Mouse (Mus musculus) MEL (cell line): ENCODE measurements around the gene Slc29a1. TPM values are rescaled to one million over a fixed set of nuclear protein-coding genes. Genes with fewer than 3 reads are reported as not detected.

ENCODE experiments used
- DNase-seq: peaks from one replicate; pipeline ENCODE4 v3.0.0; 2011; ENCODE audit warnings: low read depth, low spot score
- H3K27ac ChIP-seq: 2 replicates; pipeline ENCODE4 v1.5.1; 2012; ENCODE audit warnings: low read depth, mild to moderate bottlenecking, control low read depth, low read length, moderate library complexity; ENCODE audit not compliant: control insufficient read depth
- H3K27me3 ChIP-seq, 2 experiments: fragments of 150-350 bp in 1 of 2; sonication (generic) in 1 of 2; 2 replicates each; pipeline ENCODE4 v1.6.1; 2012; ENCODE audit warnings: low read length in 2 of 2, mild to moderate bottlenecking in 2 of 2, improper control_type of control experiment in 1 of 2, moderate library complexity in 1 of 2; ENCODE audit not compliant: insufficient read depth in 2 of 2, control insufficient read depth in 1 of 2
- H3K36me3 ChIP-seq, 2 experiments: 2 replicates each; pipeline ENCODE4 v1.6.1; 2012 to 2014; ENCODE audit warnings: low read length in 2 of 2, improper control_type of control experiment in 1 of 2, inconsistent platforms in 1 of 2, mild to moderate bottlenecking in 1 of 2; ENCODE audit not compliant: insufficient read depth in 2 of 2, control insufficient read depth in 1 of 2
- H3K4me1 ChIP-seq, 2 experiments: fragments of 150-350 bp in 1 of 2; sonication (generic) in 1 of 2; 2 replicates each; pipeline ENCODE4 v1.6.1; 2012; ENCODE audit warnings: low read length in 2 of 2, improper control_type of control experiment in 1 of 2, mild to moderate bottlenecking in 1 of 2; ENCODE audit not compliant: insufficient read depth in 2 of 2, control insufficient read depth in 1 of 2
- H3K4me3 ChIP-seq, 2 experiments: fragments of 150-350 bp in 1 of 2; sonication (generic) in 1 of 2; 2 replicates each; pipeline ENCODE4 v1.5.1; 2012; ENCODE audit warnings: low read depth in 2 of 2, low read length in 2 of 2, mild to moderate bottlenecking in 2 of 2, moderate library complexity in 2 of 2, control low read depth in 1 of 2, improper control_type of control experiment in 1 of 2; ENCODE audit not compliant: control insufficient read depth in 1 of 2, insufficient read depth in 1 of 2
- H3K79me2 ChIP-seq: 2 replicates; pipeline ENCODE4 v1.6.1; 2012; ENCODE audit warnings: mild to moderate bottlenecking, low read length, moderate library complexity; ENCODE audit not compliant: control insufficient read depth, poor library complexity, insufficient read depth
- H3K9ac ChIP-seq: 2 replicates; pipeline ENCODE4 v1.6.1; 2012; ENCODE audit warnings: low read depth, mild to moderate bottlenecking, control low read depth, low read length, moderate library complexity; ENCODE audit not compliant: control insufficient read depth, poor library complexity, severe bottlenecking
- H3K9me3 ChIP-seq: fragments of 150-350 bp; sonication (generic); replicated peaks from 2 replicates; pipeline ENCODE4 v1.6.1; 2012; ENCODE audit warnings: mild to moderate bottlenecking, low read length, improper control_type of control experiment, moderate library complexity; ENCODE audit not compliant: insufficient read depth
- BHLHE40 ChIP-seq: IDR thresholded peaks from 2 replicates; pipeline ENCODE4 v1.6.1; 2012; ENCODE audit warnings: low read depth, mild to moderate bottlenecking, inconsistent platforms, low read length, improper control_type of control experiment, borderline replicate concordance
- ETS1 ChIP-seq: IDR thresholded peaks from 2 replicates; pipeline ENCODE4 v1.6.1; 2012; ENCODE audit warnings: low read depth, mild to moderate bottlenecking, inconsistent platforms, low read length, improper control_type of control experiment, moderate library complexity
- GABPA ChIP-seq: IDR thresholded peaks from 2 replicates; pipeline ENCODE4 v1.6.1; 2012; ENCODE audit warnings: low read depth, mild to moderate bottlenecking, inconsistent platforms, low read length, improper control_type of control experiment, moderate library complexity
- HCFC1 ChIP-seq: IDR thresholded peaks from 2 replicates; pipeline ENCODE4 v1.6.1; 2012; ENCODE audit warnings: low read depth, mild to moderate bottlenecking, inconsistent platforms, low read length, improper control_type of control experiment, moderate library complexity
- MAZ ChIP-seq: IDR thresholded peaks from 2 replicates; pipeline ENCODE4 v1.6.1; 2012; ENCODE audit warnings: low read depth, mild to moderate bottlenecking, inconsistent platforms, low read length, improper control_type of control experiment
- MEF2A ChIP-seq: IDR thresholded peaks from 2 replicates; pipeline ENCODE4 v1.6.1; 2014; ENCODE audit warnings: low read depth, mild to moderate bottlenecking, inconsistent platforms, low read length, improper control_type of control experiment; ENCODE audit not compliant: poor library complexity, insufficient replicate concordance, severe bottlenecking; ENCODE audit errors: extremely low read depth
- MXI1 ChIP-seq: IDR thresholded peaks from 2 replicates; pipeline ENCODE4 v1.6.1; 2011; ENCODE audit warnings: mild to moderate bottlenecking, low read depth, low read length, improper control_type of control experiment
- MYB ChIP-seq: IDR thresholded peaks from 2 replicates; pipeline ENCODE4 v1.6.1; 2011; ENCODE audit warnings: mild to moderate bottlenecking, low read depth, low read length, improper control_type of control experiment
- NELFE ChIP-seq: IDR thresholded peaks from 2 replicates; pipeline ENCODE4 v1.6.1; 2011; ENCODE audit warnings: low read depth, low read length, improper control_type of control experiment
- POLR2AphosphoS2 ChIP-seq: IDR thresholded peaks from 2 replicates; pipeline ENCODE4 v1.6.1; 2011; ENCODE audit warnings: low read length, improper control_type of control experiment
- POLR2AphosphoS5 ChIP-seq: IDR thresholded peaks from 2 replicates; pipeline ENCODE4 v1.6.1; 2012; ENCODE audit warnings: low read depth, borderline replicate concordance, mild to moderate bottlenecking, inconsistent platforms, low read length, moderate library complexity, mixed read lengths
- RAD21 ChIP-seq: IDR thresholded peaks from 2 replicates; pipeline ENCODE4 v1.6.1; 2011; ENCODE audit warnings: mild to moderate bottlenecking, low read depth, low read length, improper control_type of control experiment
- RCOR1 ChIP-seq: IDR thresholded peaks from 2 replicates; pipeline ENCODE4 v1.6.1; 2012; ENCODE audit warnings: low read depth, mild to moderate bottlenecking, inconsistent platforms, low read length, improper control_type of control experiment
- SIN3A ChIP-seq: IDR thresholded peaks from 2 replicates; pipeline ENCODE4 v1.6.1; 2012; ENCODE audit warnings: low read length, improper control_type of control experiment, inconsistent platforms
- TAL1 ChIP-seq: IDR thresholded peaks from 2 replicates; pipeline ENCODE4 v1.6.1; 2012; ENCODE audit warnings: mild to moderate bottlenecking, inconsistent platforms, low read length, moderate library complexity, mixed read lengths
- TCF12 ChIP-seq: IDR thresholded peaks from 2 replicates; pipeline ENCODE4 v1.6.1; 2014; ENCODE audit warnings: low read depth, mild to moderate bottlenecking, inconsistent platforms, low read length, improper control_type of control experiment, moderate library complexity
- ZC3H11A ChIP-seq: IDR thresholded peaks from 2 replicates; pipeline ENCODE4 v1.6.1; 2012; ENCODE audit warnings: low read depth, mild to moderate bottlenecking, inconsistent platforms, low read length, improper control_type of control experiment
- ZNF384 ChIP-seq: IDR thresholded peaks from 2 replicates; pipeline ENCODE4 v1.6.1; 2012; ENCODE audit warnings: low read depth, mild to moderate bottlenecking, inconsistent platforms, low read length, improper control_type of control experiment
- polyA plus RNA-seq, 2 experiments: library from polyadenylated mRNA; stranded (reverse) in 1 of 2; unstranded in 1 of 2; fragments of >175 nt in 1 of 2; fragments of >200 nt in 1 of 2; gene quantifications; 2 replicates each; pipeline versions ENCODE4 v1.2.1 to v1.2.4; 2012; ENCODE audit warnings: low replicate concordance in 2 of 2, low read depth in 1 of 2; ENCODE audit not compliant: insufficient read length in 2 of 2, insufficient read depth in 1 of 2, missing spikeins in 1 of 2
- total RNA-seq: library from RNA; depleted of rRNA; stranded (reverse); fragments of 300-350 nt; gene quantifications from 2 replicates; pipeline ENCODE4 v1.2.3, GENCODE M21; 2012

The Slc29a1 gene
- total and polyA plus RNA-seq, 3 experiments, result 238 to 341 TPM; not detected in 1

GRCm38 (mm10) chr17:45616046-45616650 is 16.7 kb upstream of the Slc29a1 start:
- H3K4me3 ChIP-seq, result no peak overlapping the region
- no peaks in the 10 kb centered on the region for H3K27me3 ChIP-seq
- no peak overlapping the region for H3K27ac ChIP-seq
- no peak overlapping the region for H3K9ac ChIP-seq
- H3K79me2 ChIP-seq, result no peaks in the 10 kb centered on the region
- peaks cover 10 to 18% of the 10 kb centered on the region in 2 experiments for H3K4me1 ChIP-seq
- no peak for TF ChIP-seq RAD21
- TF ChIP-seq MAZ, result no peak
- TF ChIP-seq TAL1, result no peak
- no peak for TF ChIP-seq ZC3H11A
- TF ChIP-seq GABPA, result no peak
- TF ChIP-seq MYB, result no peak
- TF ChIP-seq POLR2AphosphoS5, result no peak
- TF ChIP-seq, all 39 proteins: peak for 0
- Histone ChIP-seq H3K9me3 (no peaks in the 10 kb centered on the region), H3K36me3 (peaks cover 0 to 19% of the 10 kb centered on the region in 2 experiments; a peak in 2 of 4 replicates)
- DNase-seq, result no peak

- Histone ChIP-seq H3K36me3 (peaks cover 0 to 22% of the 10 kb centered on the region in 2 experiments; a peak in 2 of 4 replicates), H3K27ac (no peak overlapping the region), H3K9ac (no peak overlapping the region), H3K4me1 (peaks cover 12 to 21% of the 10 kb centered on the region in 2 experiments)
- DNase-seq, result peak; percentile 77
- TF ChIP-seq MXI1, result no peak
- TF ChIP-seq TAL1, result no peak
- TF ChIP-seq RCOR1, result no peak
- TF ChIP-seq NELFE, result no peak
- no peak for TF ChIP-seq MAZ
- TF ChIP-seq RAD21, result no peak
- 0 out of 2 replicates have a peak, but pooled peaks have one; percentile 4 for TF ChIP-seq TCF12
- no peak for TF ChIP-seq MEF2A
- peak; percentile 48; the same call in 1 of the 2 replicates for TF ChIP-seq ZNF384
- TF ChIP-seq BHLHE40, result no peak
- TF ChIP-seq ETS1, result no peak
- TF ChIP-seq SIN3A, result 0 out of 2 replicates have a peak, but pooled peaks have one; percentile 16
- no peak for TF ChIP-seq POLR2AphosphoS2
- TF ChIP-seq HCFC1, result 0 out of 2 replicates have a peak, but pooled peaks have one; percentile 18
- TF ChIP-seq, all 39 proteins: peak for 4
- Histone ChIP-seq H3K27me3 (no peaks in the 10 kb centered on the region), H3K79me2 (no peaks in the 10 kb centered on the region), H3K4me3 (no peak overlapping the region), H3K9me3 (no peaks in the 10 kb centered on the region)
Observed at GRCm38 (mm10) chr17:45612921-45613320, 13.5 kb upstream of the Slc29a1 start.
